Mouse (Mus musculus) effector memory CD4-positive, alpha-beta T cell, adult 7 months (primary cell): ENCODE data around the gene Lcp2. TPM values are rescaled to one million over a fixed set of nuclear protein-coding genes. Genes with fewer than 3 reads are reported as not detected.

ENCODE experiments used
- polyA plus RNA-seq: library from polyadenylated mRNA; unstranded; fragments of 100-300 nt; shearing (Covaris generic); gene quantifications from one replicate; pipeline ENCODE4 v1.2.1, GENCODE M21; 2017

Lcp2 gene
- 391 TPM for polyA plus RNA-seq

DNA sequence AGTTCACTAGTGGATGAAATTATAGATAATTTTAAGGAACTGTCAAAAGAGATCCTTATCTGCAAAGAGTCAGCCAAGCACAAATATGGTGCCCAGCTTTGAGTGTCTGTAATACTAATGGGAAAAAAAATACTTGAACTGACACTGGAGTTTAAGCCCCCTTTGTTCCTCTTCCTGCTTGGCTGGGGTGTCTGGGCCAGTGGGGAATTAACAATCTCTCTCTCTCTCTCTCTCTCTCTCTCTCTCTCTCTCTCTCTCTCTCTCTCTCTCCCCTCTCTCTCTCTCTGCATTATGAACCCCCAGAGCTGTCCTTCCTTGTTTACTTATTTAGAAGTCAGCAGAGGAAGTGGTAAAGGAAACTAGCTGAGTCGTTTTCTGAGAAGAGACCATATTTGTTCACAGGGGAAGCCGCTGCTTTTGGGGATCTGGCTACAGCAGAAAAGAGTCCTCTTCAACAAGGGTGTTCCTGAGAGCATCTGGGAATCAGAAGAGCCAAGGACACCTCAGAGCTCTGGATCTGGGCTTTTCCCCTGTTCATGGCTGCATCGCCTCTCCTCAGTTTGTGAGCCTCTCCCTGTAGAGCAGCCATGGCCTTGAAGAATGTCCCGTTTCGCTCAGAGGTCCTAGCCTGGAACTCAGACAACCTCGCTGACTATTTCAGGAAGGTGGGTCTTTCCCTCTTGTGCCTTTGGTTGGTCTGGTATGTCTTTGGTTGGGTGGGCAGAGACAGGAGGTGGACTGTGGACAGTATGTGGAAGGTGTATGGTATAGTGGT is at the start of gene Lcp2:
TSS of gene Lcp2 (plus strand) at position 154 of the 775 bp plus-strand sequence.

DNA sequence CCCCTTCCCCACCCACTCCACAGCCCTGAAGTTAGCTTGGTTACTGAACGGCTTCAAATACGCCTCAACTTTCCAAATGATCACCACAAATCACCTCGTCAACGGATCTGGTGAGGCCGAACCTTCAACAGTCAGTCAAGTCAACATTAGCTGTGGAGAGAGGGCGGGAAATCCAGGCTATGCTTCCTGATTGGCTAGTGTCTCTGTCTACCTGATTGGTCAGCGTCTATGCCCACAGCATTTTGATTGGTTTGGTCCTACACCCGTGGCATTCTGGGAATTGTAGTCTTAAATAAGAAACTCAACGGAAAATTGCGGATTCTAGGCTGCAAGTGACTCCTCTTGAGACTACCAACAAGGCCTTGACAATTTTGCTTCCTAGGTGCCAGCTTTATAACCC is 51.7 kb downstream of the Lcp2 start, which contains the start of gene 4930469K13Rik:
TSS of gene 4930469K13Rik (minus strand) at position 133 of the 400 bp plus-strand sequence.

Other genes with a start within 250 kb of the Lcp2 start
- gene Kcnmb1, start 83.9 kb upstream of the Lcp2 start, polyA plus RNA-seq, result 0.77 TPM
- not detected for gene Kcnip1, start 53.8 kb upstream of the Lcp2 start, polyA plus RNA-seq
- gene 4930469K13Rik, start 51.6 kb downstream of the Lcp2 start, polyA plus RNA-seq, result 2.8 TPM
- gene Foxi1, start 161.2 kb downstream of the Lcp2 start, polyA plus RNA-seq, result not detected